Comparison of ENCODE assay signal across 9 mouse cellular contexts in the genomic region with DNA sequence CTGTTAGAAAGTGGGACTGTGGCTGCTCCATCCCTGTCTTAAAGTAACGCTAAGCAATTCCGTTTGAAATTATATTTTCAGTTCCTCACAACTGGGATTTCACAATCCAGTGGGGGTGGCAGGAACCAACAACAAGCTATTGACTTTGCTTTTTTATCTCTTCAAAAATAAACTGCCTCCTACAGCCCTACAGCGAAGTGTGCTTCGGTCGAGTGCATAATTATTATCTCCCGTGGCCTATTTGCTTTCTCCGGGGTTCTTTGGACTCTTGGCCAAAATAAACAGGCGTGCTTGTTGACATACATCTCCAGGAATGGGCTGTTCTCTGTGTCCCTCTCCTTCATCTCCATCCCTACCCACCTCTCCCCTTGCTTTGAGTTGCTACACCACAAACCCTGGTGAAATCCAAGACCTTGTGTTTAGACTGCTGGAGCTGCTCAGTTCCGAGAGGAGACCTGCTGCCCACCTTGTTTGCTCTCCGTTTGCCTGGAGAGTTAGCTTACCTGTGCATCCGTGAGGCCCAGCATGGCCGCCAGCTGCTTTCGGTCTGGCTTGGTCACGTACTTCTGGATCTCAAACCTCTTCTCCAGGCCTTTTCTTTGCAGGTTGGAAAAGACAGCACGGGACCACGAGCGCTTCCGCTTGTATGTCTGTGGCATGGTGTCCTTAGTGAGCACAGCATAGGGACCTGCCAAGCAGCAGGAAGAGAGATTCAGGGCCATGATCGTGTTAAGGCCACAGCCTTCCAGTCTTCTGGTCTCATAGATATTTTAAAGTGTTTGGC. TPM values are rescaled to one million over a fixed set of nuclear protein-coding genes. Genes with fewer than 3 reads are reported as not detected.
DNase-seq lines count a peak whose midpoint lies in the region; ATAC-seq lines count a peak whose summit lies in the region.
"Had no signal": no experiment of that assay in that cellular context is flagged by ENCODE, and none has a peak within 500 bp of the region (broad histone marks: within the 10 kb centered on the region; RNA-seq: fewer than 3 reads in every experiment).

No protein-coding gene starts in this region.

- peak overlapping the region; percentile 87 for H3K4me2 ChIP-seq in kidney, embryonic 16.5 days (replicated peaks; ENCODE audit: low read depth, low read length)
- H3K4me2 ChIP-seq in embryonic facial prominence, embryonic 14.5 days (ENCODE audit: low read depth, low read length), result peak overlapping the region; percentile 93
- H3K4me2 ChIP-seq in limb, embryonic 12.5 days, result peak overlapping the region; percentile 94

- no peak for ATAC-seq in kidney, embryonic 16.5 days (ENCODE audit: low FRiP score, low TSS enrichment)
- no peak for ATAC-seq in embryonic facial prominence, embryonic 14.5 days (ENCODE audit: low read depth)
- ATAC-seq in limb, embryonic 12.5 days (ENCODE audit: insufficient number of reproducible peaks, insufficient read depth, low FRiP score, low TSS enrichment, low read depth), result no peak
- ATAC-seq in monocyte, adult 5-6 weeks (replicated peaks; ENCODE audit: insufficient number of reproducible peaks, low FRiP score, low TSS enrichment, poor library complexity, severe bottlenecking), result 0 out of 2 replicates have a peak, but pooled peaks have one; percentile 23

- H3K27ac ChIP-seq in kidney, embryonic 16.5 days (ENCODE audit: low read length), result no peak overlapping the region
- H3K27ac ChIP-seq in embryonic facial prominence, embryonic 14.5 days (replicated peaks; ENCODE audit: low read depth, low read length), result no peak overlapping the region
- no peak overlapping the region for H3K27ac ChIP-seq in limb, embryonic 12.5 days

- H3K9me3 ChIP-seq in kidney, embryonic 16.5 days (ENCODE audit: low read length), result no peaks in the 10 kb centered on the region
- no peaks in the 10 kb centered on the region for H3K9me3 ChIP-seq in embryonic facial prominence, embryonic 14.5 days (ENCODE audit: control insufficient read depth, low read length)
- no peaks in the 10 kb centered on the region for H3K9me3 ChIP-seq in limb, embryonic 12.5 days

- no peak for DNase-seq in kidney, adult 11 months
- DNase-seq in embryonic facial prominence, embryonic 14.5 days (ENCODE audit: low spot score), result no peak
- no peak for DNase-seq in thymus, postnatal 14 days
- no peak for DNase-seq in left cerebral cortex, adult 11 months (ENCODE audit: low spot score)
- DNase-seq in spleen, adult 18-20 months, result no peak
- DNase-seq: kidney, adult 9 months had no signal

- peaks cover 92% of the 10 kb centered on the region for H3K27me3 ChIP-seq in kidney, embryonic 16.5 days (ENCODE audit: insufficient read depth, low read length)
- H3K27me3 ChIP-seq in embryonic facial prominence, embryonic 14.5 days (replicated peaks; ENCODE audit: control insufficient read depth, insufficient read depth, low read length), result peaks cover 97% of the 10 kb centered on the region
- H3K27me3 ChIP-seq in limb, embryonic 12.5 days, result peaks cover 97% of the 10 kb centered on the region

- WGBS in kidney, embryonic 16.5 days, result 7% methylated on average over 19 of the region's 19 CpGs
- 10% methylated on average over 19 of the region's 19 CpGs for WGBS in embryonic facial prominence, embryonic 14.5 days
- 3% methylated on average over 19 of the region's 19 CpGs for WGBS in limb, embryonic 12.5 days

- H3K4me3 ChIP-seq in kidney, embryonic 16.5 days (ENCODE audit: low read length), result peak overlapping the region; percentile 60
- peak overlapping the region; percentile 60 for H3K4me3 ChIP-seq in embryonic facial prominence, embryonic 14.5 days (ENCODE audit: low read depth, low read length)
- H3K4me3 ChIP-seq in limb, embryonic 12.5 days (replicated peaks), result peak overlapping the region; percentile 64

- H3K9ac ChIP-seq in kidney, embryonic 16.5 days (replicated peaks; ENCODE audit: low read length), result peak overlapping the region; percentile 32; the same call in 1 of the 2 replicates
- H3K9ac ChIP-seq in embryonic facial prominence, embryonic 14.5 days (ENCODE audit: low read depth, low read length), result peak overlapping the region; percentile 72; the same call in 1 of the 2 replicates
- peak overlapping the region; percentile 76; the same call in 1 of the 2 replicates for H3K9ac ChIP-seq in limb, embryonic 12.5 days (replicated peaks)

- H3K36me3 ChIP-seq in kidney, embryonic 16.5 days (ENCODE audit: insufficient read depth, low read length), result no peaks in the 10 kb centered on the region
- H3K36me3 ChIP-seq in embryonic facial prominence, embryonic 14.5 days (ENCODE audit: control insufficient read depth, insufficient read depth, low read length), result no peaks in the 10 kb centered on the region
- H3K36me3 ChIP-seq in limb, embryonic 12.5 days, result no peaks in the 10 kb centered on the region

- H3K4me1 ChIP-seq in kidney, embryonic 16.5 days (ENCODE audit: insufficient read depth, low read length), result peaks cover 28% of the 10 kb centered on the region
- H3K4me1 ChIP-seq in embryonic facial prominence, embryonic 14.5 days (ENCODE audit: control insufficient read depth, insufficient read depth, low read length), result peaks cover 16% of the 10 kb centered on the region
- peaks cover 44% of the 10 kb centered on the region for H3K4me1 ChIP-seq in limb, embryonic 12.5 days (replicated peaks)

RNA-seq across cellular contexts. Expression of gene Hlx, which starts 2.9 kb away (rescaled TPM):
- 12.8 and 13.2 TPM in 2 replicates for polyA plus RNA-seq in kidney, embryonic 16.5 days (2015; fragmentation: Nextera tagmentation; extraction: Ambion mirVana)
- polyA plus RNA-seq in embryonic facial prominence, embryonic 14.5 days (2014; fragmentation: Nextera tagmentation; extraction: Ambion mirVana), result 13.7 and 14.4 TPM in 2 replicates
- 24.1 and 26.8 TPM in 2 replicates for polyA plus RNA-seq in limb, embryonic 12.5 days (2016; fragmentation: Nextera tagmentation; extraction: Ambion mirVana)
- total RNA-seq in monocyte, adult 5-6 weeks (2017), result 5.3 to 9.2 TPM (median 5.4 TPM) in 3 replicates
